28 mouse cellular contexts compared by ENCODE assay signal in genomic region chr4:15502978-15503377, GRCm38 (mm10).
DNase-seq lines count a peak whose midpoint lies in the region; ATAC-seq and TF ChIP-seq lines count a peak whose summit lies in the region.
"Had no signal": no experiment of that assay in that cellular context is flagged by ENCODE, and none has a peak within 500 bp of the region (broad histone marks: within the 10 kb centered on the region; RNA-seq: fewer than 3 reads in every experiment).

No protein-coding gene starts in this region.

- 88% methylated on average over 2 of the region's 2 CpGs for WGBS in forebrain, postnatal 0 days
- 93% methylated on average over 2 of the region's 2 CpGs for WGBS in forebrain, embryonic 11.5 days

- H3K27ac ChIP-seq in forebrain, postnatal 0 days (ENCODE audit: low read depth, low read length): no peak overlapping the region
- no peak overlapping the region for H3K27ac ChIP-seq in forebrain, embryonic 11.5 days (ENCODE audit: low read depth, low read length)
- H3K27ac ChIP-seq: kidney, embryonic 15.5 days; liver, embryonic 12.5 days; macrophage; midbrain, embryonic 15.5 days; neural tube, embryonic 12.5 days; stomach, postnatal 0 days had no signal

- no peaks in the 10 kb centered on the region for H3K27me3 ChIP-seq in forebrain, postnatal 0 days (ENCODE audit: insufficient read depth, low read length)
- H3K27me3 ChIP-seq in forebrain, embryonic 11.5 days (ENCODE audit: control insufficient read depth, insufficient read depth, low read length): no peaks in the 10 kb centered on the region
- H3K27me3 ChIP-seq: kidney, embryonic 15.5 days; liver, embryonic 12.5 days; midbrain, embryonic 15.5 days; neural tube, embryonic 12.5 days had no signal

- peak; percentile 9 for DNase-seq in forebrain, postnatal 0 days
- DNase-seq in forebrain, embryonic 11.5 days (ENCODE audit: low spot score): no peak
- peak; percentile 12 to 33 for DNase-seq in left cerebral cortex, postnatal 25 days (ENCODE audit: low spot score in 2 of 2)
- DNase-seq in left cerebral cortex, postnatal 10 days (ENCODE audit: extremely low spot score in 1 of 2, low spot score in 2 of 2): no peak
- DNase-seq in right cerebral cortex, adult 2 months (ENCODE audit: low spot score in 2 of 2): peak; percentile 3 to 10
- no peak for DNase-seq in right cerebral cortex, postnatal 4 days
- DNase-seq in telencephalon, adult 2 months (ENCODE audit: low read depth, low spot score): peak; percentile 6
- DNase-seq: adrenal gland, postnatal 25 days; cerebellum, adult 8-10 months; cerebellum, postnatal 36 days; gastrocnemius, postnatal 14 days; heart, postnatal 14 days; kidney, adult 18-20 months; kidney, postnatal 36 days; left cerebral cortex, postnatal 4 days; liver, postnatal 0 days; thymus, adult 2 months; thymus, postnatal 36 days had no signal

- peaks cover 5% of the 10 kb centered on the region; the same call in 1 of the 2 replicates for H3K9me3 ChIP-seq in forebrain, postnatal 0 days (ENCODE audit: low read length)
- H3K9me3 ChIP-seq in forebrain, embryonic 11.5 days (ENCODE audit: control insufficient read depth, low read length): no peaks in the 10 kb centered on the region
- H3K9me3 ChIP-seq: kidney, embryonic 15.5 days; liver, embryonic 12.5 days; midbrain, embryonic 15.5 days; neural tube, embryonic 12.5 days had no signal

- H3K36me3 ChIP-seq in forebrain, postnatal 0 days (ENCODE audit: insufficient read depth): no peaks in the 10 kb centered on the region
- no peaks in the 10 kb centered on the region for H3K36me3 ChIP-seq in forebrain, embryonic 11.5 days (ENCODE audit: control insufficient read depth, insufficient read depth, low read length)
- H3K36me3 ChIP-seq: kidney, embryonic 15.5 days; liver, embryonic 12.5 days; midbrain, embryonic 15.5 days; neural tube, embryonic 12.5 days had no signal

- TF ChIP-seq CTCF in forebrain, postnatal 0 days (IDR thresholded peaks at IDR 0.05; ENCODE audit: low read depth): no peak

- no peak for ATAC-seq in forebrain, postnatal 0 days
- ATAC-seq in forebrain, embryonic 11.5 days (replicated peaks; ENCODE audit: low FRiP score): no peak
- ATAC-seq: CD4-positive, CD25-positive, alpha-beta regulatory T cell, adult 4 months; hindbrain, embryonic 16.5 days; liver, embryonic 12.5 days; liver, postnatal 0 days; lung, postnatal 0 days; midbrain, embryonic 15.5 days had no signal

- intact Hi-C loops in left cerebral cortex, postnatal 25 days (cut with DNase I): no loop called here
- intact Hi-C loops in left cerebral cortex, postnatal 10 days (cut with DNase I): no loop called here

- no peak overlapping the region for H3K9ac ChIP-seq in forebrain, postnatal 0 days
- H3K9ac ChIP-seq in forebrain, embryonic 11.5 days (ENCODE audit: low read length): no peak overlapping the region
- H3K9ac ChIP-seq: kidney, embryonic 15.5 days; liver, embryonic 12.5 days; liver, postnatal 0 days; midbrain, embryonic 15.5 days; neural tube, embryonic 12.5 days had no signal

- H3K4me3 ChIP-seq in forebrain, postnatal 0 days (ENCODE audit: low read depth, low read length): no peak overlapping the region
- no peak overlapping the region for H3K4me3 ChIP-seq in forebrain, embryonic 11.5 days (ENCODE audit: low read depth, low read length)
- H3K4me3 ChIP-seq: kidney, embryonic 15.5 days; liver, embryonic 12.5 days; midbrain, embryonic 15.5 days; myocyte; neural tube, embryonic 12.5 days had no signal

- H3K4me2 ChIP-seq in forebrain, postnatal 0 days (ENCODE audit: low read depth): no peak overlapping the region
- H3K4me2 ChIP-seq in forebrain, embryonic 11.5 days (ENCODE audit: low read depth, low read length, severe bottlenecking): no peak overlapping the region
- H3K4me2 ChIP-seq: kidney, embryonic 15.5 days; liver, embryonic 12.5 days; midbrain, embryonic 15.5 days; neural tube, embryonic 12.5 days had no signal

- no peaks in the 10 kb centered on the region for H3K4me1 ChIP-seq in forebrain, postnatal 0 days (ENCODE audit: insufficient read depth)
- no peaks in the 10 kb centered on the region for H3K4me1 ChIP-seq in forebrain, embryonic 11.5 days (replicated peaks; ENCODE audit: control insufficient read depth, insufficient read depth, low read length)
- H3K4me1 ChIP-seq: kidney, embryonic 15.5 days; liver, embryonic 12.5 days; midbrain, embryonic 15.5 days; neural tube, embryonic 12.5 days had no signal

Comparison
In these comparisons a context has a peak if more than half of its experiments do, and no peak if none do; other contexts are left out.
1. DNase-seq: peak in forebrain, postnatal 0 days (single experiment), left cerebral cortex, postnatal 25 days (2 of 2), right cerebral cortex, adult 2 months (2 of 2) and telencephalon, adult 2 months (single experiment); none in forebrain, embryonic 11.5 days (single experiment), left cerebral cortex, postnatal 10 days (0 of 2) and right cerebral cortex, postnatal 4 days (single experiment).